Mouse (Mus musculus) brain, embryonic 14.5 days (tissue): ENCODE data around the gene Vps25.

ENCODE experiments used
- CTCF ChIP-seq: fragments of 200-500 bp; IDR thresholded peaks from 2 replicates; pipeline ENCODE4 v1.5.1; 2012; ENCODE audit warnings: inconsistent platforms, mild to moderate bottlenecking, moderate library complexity, borderline replicate concordance; ENCODE audit not compliant: insufficient read depth, insufficient read length; ENCODE audit errors: extremely low read depth
- POLR2A ChIP-seq: fragments of 200-500 bp; IDR thresholded peaks from 2 replicates; pipeline ENCODE4 v1.6.1; 2012; ENCODE audit warnings: mild to moderate bottlenecking, inconsistent platforms, borderline replicate concordance; ENCODE audit not compliant: poor library complexity, insufficient read depth, insufficient read length, severe bottlenecking; ENCODE audit errors: extremely low read depth

DNA sequence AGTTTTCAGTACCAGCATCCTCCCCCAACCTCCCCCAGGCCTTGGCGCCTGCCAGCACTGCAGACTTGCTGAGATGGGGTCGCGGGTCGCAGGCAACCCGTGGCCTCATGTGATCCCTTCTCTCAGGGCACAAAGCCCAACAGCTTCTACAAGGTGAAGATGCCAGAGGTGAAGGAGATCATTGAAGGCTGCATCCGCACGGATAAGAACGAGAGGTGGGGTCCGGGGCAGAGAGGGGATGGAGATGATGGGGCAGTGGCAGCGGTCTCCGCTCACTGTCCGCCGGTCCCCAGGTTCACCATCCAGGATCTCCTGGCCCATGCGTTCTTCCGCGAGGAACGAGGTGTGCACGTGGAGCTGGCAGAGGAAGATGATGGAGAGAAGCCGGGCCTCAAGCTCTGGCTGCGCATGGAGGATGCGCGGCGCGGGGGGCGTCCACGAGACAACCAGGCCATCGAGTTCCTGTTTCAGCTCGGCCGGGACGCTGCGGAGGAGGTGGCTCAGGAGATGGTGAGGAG lies 11.5 kb downstream of the Vps25 start:
- TF ChIP-seq CTCF: no peak
- no peak for TF ChIP-seq POLR2A
